Mouse (Mus musculus): ENCODE results near the gene Pigk.

DNA sequence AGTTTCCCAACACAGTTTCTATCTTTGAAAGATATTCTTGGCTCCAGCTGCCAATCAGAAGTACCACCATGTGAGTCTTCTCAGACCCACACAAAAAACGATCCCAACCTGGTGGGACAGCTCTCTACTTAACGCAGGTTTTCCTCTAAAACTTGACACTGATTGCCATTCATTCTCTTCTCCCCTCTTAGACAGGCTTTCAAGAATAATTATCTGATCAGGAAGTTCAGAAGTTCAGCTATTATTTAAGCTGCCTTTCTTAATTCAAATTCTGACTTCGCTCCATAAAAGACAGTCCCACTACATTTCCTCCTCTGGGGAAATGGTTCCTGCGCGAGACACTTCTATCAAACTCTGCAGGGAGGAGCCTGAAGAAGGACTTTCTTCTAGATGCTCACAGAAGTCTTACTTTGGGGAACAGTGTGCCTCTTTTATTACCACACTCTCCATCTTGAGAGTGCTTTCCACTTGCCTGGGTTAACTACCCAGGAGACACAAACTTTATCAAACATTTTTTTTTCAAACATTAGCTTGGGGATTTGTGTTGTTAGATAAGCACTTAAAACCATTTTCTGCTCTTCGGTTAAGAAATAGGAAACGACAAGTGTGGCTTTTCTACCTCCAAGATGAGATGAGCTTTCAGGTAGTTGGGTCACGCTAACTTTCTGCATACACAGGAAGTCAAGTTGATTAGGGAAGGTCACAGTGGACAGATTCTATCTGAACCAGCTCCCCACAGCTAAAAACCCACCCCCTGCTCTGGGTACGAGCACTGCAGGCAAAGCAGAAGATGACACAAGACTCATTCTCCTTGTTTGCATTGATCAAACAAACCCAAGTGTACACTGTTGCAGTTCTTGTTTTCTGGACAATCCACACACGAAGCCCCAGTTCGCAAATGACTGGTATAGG, 238.0 kb downstream of the Pigk start:
- no peak for TF ChIP-seq CTCF (IDR thresholded peaks at IDR 0.05; ENCODE audit: low read depth)
- TF ChIP-seq EP300 (IDR thresholded peaks at IDR 0.05; ENCODE audit: low read depth) = no peak
